Mouse (Mus musculus): ENCODE measurements at regions not wholly inside any gene's neighbourhood (a gene's known extent, or its start where the extent isn't known, plus 50 kb on each side); places are given as distances from the start of the nearest gene placed in this dataset.

GRCm38 (mm10) chr6:50783494-50783893, 129.3 kb upstream of the Npvf start:
- WGBS = 86% methylated on average over 10 of the region's 10 CpGs
- H3K4me1 ChIP-seq = peaks cover 12% of the 10 kb centered on the region
- no peak for DNase-seq (ENCODE audit: extremely low spot score, low spot score)
- H3K4me3 ChIP-seq = no peak overlapping the region
- no peaks in the 10 kb centered on the region for H3K36me3 ChIP-seq (replicated peaks)
- H3K9me3 ChIP-seq = no peaks in the 10 kb centered on the region
- no peak overlapping the region for H3K27ac ChIP-seq
- H3K27me3 ChIP-seq (ENCODE audit: poor library complexity, severe bottlenecking) = peaks cover 31% of the 10 kb centered on the region

GRCm38 (mm10) chr6:50784381-50784780, 130.1 kb upstream of the Npvf start:
- 90% methylated on average over 6 of the region's 6 CpGs for WGBS
- Histone ChIP-seq H3K4me1 (peaks cover 9% of the 10 kb centered on the region; the same call in 1 of the 2 replicates), H3K4me3 (no peak overlapping the region), H3K36me3 (replicated peaks) (no peaks in the 10 kb centered on the region), H3K27ac (no peak overlapping the region), H3K9me3 (no peaks in the 10 kb centered on the region), H3K27me3 (ENCODE audit: poor library complexity, severe bottlenecking) (peaks cover 25% of the 10 kb centered on the region)
- DNase-seq (ENCODE audit: extremely low spot score, low spot score) = no peak

- WGBS = 92% methylated on average over 8 of the region's 8 CpGs
- H3K4me1 ChIP-seq = peaks cover 9% of the 10 kb centered on the region; the same call in 1 of the 2 replicates
- no peaks in the 10 kb centered on the region for H3K9me3 ChIP-seq
- DNase-seq (ENCODE audit: extremely low spot score, low spot score) = no peak
- no peaks in the 10 kb centered on the region for H3K36me3 ChIP-seq (replicated peaks)
- no peak overlapping the region for H3K27ac ChIP-seq
- no peak overlapping the region for H3K4me3 ChIP-seq
- 0 out of 2 replicates have a peak, but pooled peaks cover 1% of the 10 kb centered on the region for H3K27me3 ChIP-seq (ENCODE audit: poor library complexity, severe bottlenecking)
Measured at GRCm38 (mm10) chr6:50787666-50788065, 133.4 kb upstream of the Npvf start.

- no peak overlapping the region for H3K4me3 ChIP-seq
- H3K27me3 ChIP-seq (ENCODE audit: poor library complexity, severe bottlenecking) = peaks cover 55% of the 10 kb centered on the region
- no peaks in the 10 kb centered on the region for H3K36me3 ChIP-seq (replicated peaks)
- H3K4me1 ChIP-seq = peaks cover 15% of the 10 kb centered on the region
- no peak for DNase-seq (ENCODE audit: extremely low spot score, low spot score)
- no peaks in the 10 kb centered on the region for H3K9me3 ChIP-seq
- no peak overlapping the region for H3K27ac ChIP-seq
- WGBS = 77% methylated on average over 4 of the region's 4 CpGs
Measured at GRCm38 (mm10) chr6:50799963-50800362, 145.7 kb upstream of the Npvf start.

GRCm38 (mm10) chr6:50802956-50803355, 148.7 kb upstream of the Npvf start:
- Histone ChIP-seq H3K27ac (no peak overlapping the region), H3K27me3 (ENCODE audit: poor library complexity, severe bottlenecking) (peaks cover 82% of the 10 kb centered on the region), H3K9me3 (no peaks in the 10 kb centered on the region), H3K4me1 (peaks cover 26% of the 10 kb centered on the region), H3K36me3 (replicated peaks) (no peaks in the 10 kb centered on the region), H3K4me3 (no peak overlapping the region)
- DNase-seq (ENCODE audit: extremely low spot score, low spot score) = no peak
- WGBS = 40% methylated on average over 7 of the region's 7 CpGs

GRCm38 (mm10) chr6:50804477-50805005, 150.3 kb upstream of the Npvf start:
- Histone ChIP-seq H3K4me1 (peaks cover 39% of the 10 kb centered on the region), H3K4me3 (no peak overlapping the region), H3K27ac (no peak overlapping the region), H3K36me3 (replicated peaks) (no peaks in the 10 kb centered on the region), H3K27me3 (ENCODE audit: poor library complexity, severe bottlenecking) (peaks cover 78% of the 10 kb centered on the region), H3K9me3 (no peaks in the 10 kb centered on the region)
- DNase-seq (ENCODE audit: extremely low spot score, low spot score) = no peak
- 87% methylated on average over 4 of the region's 4 CpGs for WGBS

- peaks cover 50% of the 10 kb centered on the region for H3K4me1 ChIP-seq
- 18% methylated on average over 7 of the region's 7 CpGs for WGBS
- H3K36me3 ChIP-seq (replicated peaks) = no peaks in the 10 kb centered on the region
Measured at GRCm38 (mm10) chr6:50806376-50807077, 152.3 kb upstream of the Npvf start.

DNA sequence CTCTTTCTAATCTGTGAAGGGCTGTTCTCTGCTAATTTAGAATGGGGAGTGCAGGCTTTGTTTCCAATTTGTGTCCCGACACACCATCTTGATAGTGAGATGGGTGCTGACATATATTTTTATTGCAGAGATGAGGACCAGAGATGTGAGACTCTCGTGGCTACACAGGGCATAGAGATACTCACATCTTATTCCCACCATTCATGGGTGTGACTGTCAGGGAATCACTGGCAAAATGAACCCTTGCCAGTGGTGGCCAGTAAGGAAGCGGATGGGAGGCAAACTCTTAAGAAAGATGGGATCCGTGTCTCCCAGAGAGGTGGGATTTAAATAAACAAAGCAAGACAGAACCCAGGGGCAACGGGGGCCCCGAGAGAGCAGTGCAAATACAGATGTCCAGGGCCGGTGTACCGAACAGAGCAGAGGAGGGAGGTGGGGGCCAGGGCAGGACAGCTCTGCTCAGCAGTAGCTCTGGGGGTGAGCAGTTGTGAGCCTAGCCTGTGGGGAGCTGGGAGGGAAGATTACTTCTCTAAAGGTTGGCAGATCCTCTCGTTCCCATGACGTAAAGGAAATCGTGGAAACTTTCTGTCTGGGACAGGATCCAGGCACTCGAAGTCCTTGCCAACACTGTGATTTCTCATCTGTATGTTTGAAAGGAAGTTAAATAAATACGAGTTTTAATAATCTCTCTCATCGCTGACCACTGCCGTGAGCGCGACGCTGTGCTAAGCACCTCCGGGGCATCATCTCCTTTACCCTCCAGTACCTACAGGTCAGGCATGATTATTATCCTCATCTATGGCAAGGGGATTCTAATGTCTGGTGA, 153.2 kb upstream of the Npvf start:
- WGBS = 74% methylated on average over 19 of the region's 19 CpGs
- no peak overlapping the region for H3K27ac ChIP-seq
- H3K4me3 ChIP-seq = no peak overlapping the region
- peaks cover 50% of the 10 kb centered on the region for H3K4me1 ChIP-seq
- no peak for DNase-seq (ENCODE audit: extremely low spot score, low spot score)
- H3K27me3 ChIP-seq (ENCODE audit: poor library complexity, severe bottlenecking) = peaks cover 54% of the 10 kb centered on the region
- no peaks in the 10 kb centered on the region for H3K9me3 ChIP-seq
- H3K36me3 ChIP-seq (replicated peaks) = no peaks in the 10 kb centered on the region

More at GRCm38 (mm10) chr6:50806376-50807077, 152.3 kb upstream of the Npvf start:
- DNase-seq (ENCODE audit: extremely low spot score, low spot score) = peak; percentile 56
- Histone ChIP-seq H3K9me3 (no peaks in the 10 kb centered on the region), H3K4me3 (no peak overlapping the region), H3K27ac (0 out of 2 replicates have a peak overlapping the region, but pooled peaks have one; percentile 40), H3K27me3 (ENCODE audit: poor library complexity, severe bottlenecking) (peaks cover 58% of the 10 kb centered on the region)

- no peaks in the 10 kb centered on the region for H3K9me3 ChIP-seq
- peak; percentile 70 for DNase-seq (ENCODE audit: extremely low spot score, low spot score)
- no peak overlapping the region for H3K27ac ChIP-seq
- WGBS = 15% methylated on average over 4 of the region's 4 CpGs
- peaks cover 56% of the 10 kb centered on the region for H3K27me3 ChIP-seq (ENCODE audit: poor library complexity, severe bottlenecking)
- peaks cover 43% of the 10 kb centered on the region for H3K4me1 ChIP-seq
- no peaks in the 10 kb centered on the region for H3K36me3 ChIP-seq (replicated peaks)
- no peak overlapping the region for H3K4me3 ChIP-seq
Measured at GRCm38 (mm10) chr6:50808126-50808525, 153.9 kb upstream of the Npvf start.

DNA sequence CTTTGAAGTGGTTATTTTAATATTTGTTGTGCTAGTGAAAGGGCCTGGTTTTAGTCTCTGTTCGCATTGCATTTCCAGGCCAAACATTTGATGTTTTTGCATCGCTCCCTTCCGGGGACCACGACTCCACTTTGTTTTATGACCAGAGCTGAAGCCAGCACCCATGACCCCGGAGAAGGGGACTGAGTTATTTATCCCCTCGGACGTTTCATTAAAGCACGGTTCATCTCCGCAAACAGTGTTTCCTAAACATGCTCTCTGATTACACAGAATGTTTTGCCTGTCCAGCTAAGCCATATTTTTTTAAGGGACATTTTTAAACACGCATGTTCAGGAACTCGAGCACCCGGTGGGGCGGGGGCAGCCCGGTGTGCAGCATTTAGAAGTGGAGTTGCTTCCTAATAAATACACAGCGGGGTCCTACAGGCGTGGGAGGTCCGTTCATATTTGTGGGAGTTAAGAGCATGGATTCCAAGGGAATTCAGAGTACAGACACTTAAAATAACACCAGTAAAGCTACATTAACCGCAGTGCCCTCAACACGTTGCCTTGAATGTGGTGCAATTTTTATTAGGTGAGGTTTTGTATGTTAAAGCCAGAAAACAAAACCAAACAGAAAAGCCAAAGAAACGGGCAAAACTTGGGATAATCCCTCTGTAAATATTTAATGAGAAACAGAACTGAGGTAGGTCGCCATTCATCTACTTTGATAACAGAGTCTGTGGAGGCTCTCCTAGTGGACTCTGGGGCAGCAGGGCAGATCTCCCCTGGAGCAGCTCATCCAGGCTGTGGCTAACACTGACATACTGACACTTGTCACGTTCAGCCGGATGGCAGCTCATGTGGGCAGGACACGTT, 154.8 kb upstream of the Npvf start:
- Histone ChIP-seq H3K27me3 (ENCODE audit: poor library complexity, severe bottlenecking) (peaks cover 52% of the 10 kb centered on the region), H3K36me3 (replicated peaks) (no peaks in the 10 kb centered on the region), H3K4me3 (no peak overlapping the region), H3K4me1 (peaks cover 38% of the 10 kb centered on the region), H3K9me3 (no peaks in the 10 kb centered on the region), H3K27ac (peak overlapping the region; percentile 4; the same call in 1 of the 2 replicates)
- DNase-seq (ENCODE audit: extremely low spot score, low spot score) = no peak
- WGBS = 71% methylated on average over 24 of the region's 24 CpGs

- Histone ChIP-seq H3K36me3 (replicated peaks) (no peaks in the 10 kb centered on the region), H3K4me3 (no peak overlapping the region), H3K4me1 (peaks cover 38% of the 10 kb centered on the region), H3K27me3 (ENCODE audit: poor library complexity, severe bottlenecking) (peaks cover 46% of the 10 kb centered on the region), H3K27ac (peak overlapping the region; percentile 4; the same call in 1 of the 2 replicates), H3K9me3 (no peaks in the 10 kb centered on the region)
- DNase-seq (ENCODE audit: extremely low spot score, low spot score) = no peak
- 57% methylated on average over 4 of the region's 4 CpGs for WGBS
Measured at GRCm38 (mm10) chr6:50809669-50809983, 155.4 kb upstream of the Npvf start.

DNA sequence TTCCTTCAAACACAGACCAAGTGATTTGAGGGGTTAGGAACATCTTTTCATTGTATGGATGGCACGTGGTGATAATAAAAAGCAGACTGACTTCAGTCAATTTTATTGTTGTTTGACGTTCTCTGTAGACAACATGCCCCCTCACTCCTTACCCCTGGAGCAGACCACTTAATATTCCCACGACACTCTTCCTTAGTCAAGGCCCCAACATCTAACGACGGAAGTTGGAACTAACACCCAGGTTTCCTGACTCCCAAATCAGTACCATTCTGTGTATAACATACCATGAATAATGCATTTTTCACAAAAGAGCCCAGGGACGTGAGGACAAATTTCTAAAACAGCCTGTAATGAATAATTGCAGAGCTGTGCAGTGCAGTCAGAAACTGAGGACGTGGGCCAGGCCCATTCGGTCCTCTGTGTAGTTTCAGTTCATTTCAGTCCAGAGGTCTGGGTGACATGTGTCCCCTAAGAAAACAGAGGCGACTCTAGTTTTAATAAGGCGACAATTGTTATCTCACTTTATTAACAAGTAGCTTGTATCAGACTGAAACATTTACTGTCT, 160.8 kb upstream of the Npvf start:
- H3K4me1 ChIP-seq = peaks cover 18% of the 10 kb centered on the region
- H3K27ac ChIP-seq = no peak overlapping the region
- H3K36me3 ChIP-seq (replicated peaks) = no peaks in the 10 kb centered on the region
- peaks cover 46% of the 10 kb centered on the region for H3K27me3 ChIP-seq (ENCODE audit: poor library complexity, severe bottlenecking)
- WGBS = 76% methylated on average over 10 of the region's 10 CpGs
- no peaks in the 10 kb centered on the region for H3K9me3 ChIP-seq
- no peak overlapping the region for H3K4me3 ChIP-seq
- no peak for DNase-seq (ENCODE audit: extremely low spot score, low spot score)

Measured in forebrain, embryonic 10.5 days (tissue).